Mouse (Mus musculus) CH12.LX (cell line): ENCODE measurements around the gene Pom121l2. TPM values are rescaled to one million over a fixed set of nuclear protein-coding genes. Genes with fewer than 3 reads are reported as not detected.

ENCODE experiments used
- DNase-seq: peaks from one replicate; pipeline ENCODE4 v3.0.0-alpha.2; 2013; ENCODE audit errors: extremely low read depth
- H3K27ac ChIP-seq: 2 replicates; pipeline ENCODE4 v1.5.1; 2012; ENCODE audit warnings: low read depth, mild to moderate bottlenecking, control low read depth, moderate library complexity; ENCODE audit not compliant: insufficient read depth
- H3K27me3 ChIP-seq: replicated peaks from 2 replicates; pipeline ENCODE3; 2012; ENCODE audit warnings: inconsistent platforms
- H3K36me3 ChIP-seq, 2 experiments: replicated peaks in 1 of 2; 2 replicates each; pipeline versions ENCODE3 to v1.6.1; 2012; ENCODE audit warnings: inconsistent platforms in 1 of 2, low read length in 1 of 2, mild to moderate bottlenecking in 1 of 2, mixed read lengths in 1 of 2, moderate library complexity in 1 of 2; ENCODE audit not compliant: control insufficient read depth in 1 of 2, insufficient read depth in 1 of 2
- H3K4me1 ChIP-seq, 2 experiments: 2 replicates each; pipeline ENCODE4 v1.6.1; 2012; ENCODE audit warnings: inconsistent platforms in 1 of 2, moderate library complexity in 1 of 2; ENCODE audit not compliant: insufficient read depth in 2 of 2, control insufficient read depth in 1 of 2
- H3K4me2 ChIP-seq: 2 replicates; pipeline ENCODE4 v1.6.1; 2012; ENCODE audit warnings: low read depth, mild to moderate bottlenecking, control low read depth; ENCODE audit not compliant: poor library complexity, insufficient read depth, severe bottlenecking
- H3K4me3 ChIP-seq, 3 experiments: fragments of 150-350 bp in 1 of 3; sonication (generic) in 1 of 3; replicated peaks in 1 of 3; 2 replicates each; pipeline versions ENCODE3 to v1.5.1; 2011 to 2012; ENCODE audit warnings: low read depth in 2 of 3, low read length in 2 of 3, mild to moderate bottlenecking in 2 of 3, moderate library complexity in 2 of 3, control low read depth in 1 of 3, improper control_type of control experiment in 1 of 3, inconsistent platforms in 1 of 3, mixed read lengths in 1 of 3; ENCODE audit not compliant: poor library complexity in 1 of 3
- H3K79me2 ChIP-seq: replicated peaks from 2 replicates; pipeline ENCODE4 v1.6.1; 2012; ENCODE audit warnings: mild to moderate bottlenecking, moderate library complexity; ENCODE audit not compliant: control insufficient read depth, poor library complexity, insufficient read depth, severe bottlenecking; ENCODE audit errors: extremely low read depth
- H3K9ac ChIP-seq: 2 replicates; pipeline ENCODE4 v1.6.1; 2012; ENCODE audit warnings: low read depth, mild to moderate bottlenecking, control low read depth, moderate library complexity; ENCODE audit not compliant: insufficient read depth
- H3K9me3 ChIP-seq: replicated peaks from 2 replicates; pipeline ENCODE3; 2012; ENCODE audit warnings: low read length, inconsistent platforms, mixed read lengths
- CHD1 ChIP-seq: IDR thresholded peaks from 2 replicates; pipeline ENCODE4 v1.6.1; 2012; ENCODE audit warnings: low read depth, low read length, improper control_type of control experiment, inconsistent platforms
- CTCF ChIP-seq, 2 experiments: IDR thresholded peaks in 1 of 2; conservative IDR thresholded peaks in 1 of 2; 2 replicates each; pipeline ENCODE4 v1.5.1; 2011 to 2012; ENCODE audit warnings: low read depth in 2 of 2, low read length in 2 of 2, improper control_type of control experiment in 1 of 2, inconsistent platforms in 1 of 2, mild to moderate bottlenecking in 1 of 2, moderate library complexity in 1 of 2
- E2F4 ChIP-seq: IDR thresholded peaks from 2 replicates; pipeline ENCODE4 v1.6.1; 2011; ENCODE audit warnings: low read depth, low read length, improper control_type of control experiment; ENCODE audit not compliant: insufficient replicate concordance
- ELF1 ChIP-seq: IDR thresholded peaks from 2 replicates; pipeline ENCODE4 v1.6.1; 2014; ENCODE audit warnings: low read depth, mild to moderate bottlenecking, inconsistent platforms, low read length, improper control_type of control experiment
- EP300 ChIP-seq: IDR thresholded peaks from 2 replicates; pipeline ENCODE4 v1.6.1; 2011; ENCODE audit warnings: low read length, improper control_type of control experiment
- GABPA ChIP-seq: IDR thresholded peaks from 2 replicates; pipeline ENCODE4 v1.6.1; 2012; ENCODE audit warnings: low read depth, low read length, improper control_type of control experiment, inconsistent platforms; ENCODE audit not compliant: insufficient replicate concordance
- HCFC1 ChIP-seq: IDR thresholded peaks from 2 replicates; pipeline ENCODE4 v1.6.1; 2012; ENCODE audit warnings: low read depth, mild to moderate bottlenecking, inconsistent platforms, low read length, improper control_type of control experiment
- JUN ChIP-seq: IDR thresholded peaks from 2 replicates; pipeline ENCODE4 v1.6.1; 2011; ENCODE audit warnings: low read depth, mild to moderate bottlenecking, low read length, improper control_type of control experiment, moderate library complexity; ENCODE audit not compliant: insufficient read depth
- JUND ChIP-seq: conservative IDR thresholded peaks from 2 replicates; pipeline ENCODE4 v1.6.1; 2011; ENCODE audit warnings: low read depth, low read length, improper control_type of control experiment
- KAT2A ChIP-seq: IDR thresholded peaks from 2 replicates; pipeline ENCODE4 v1.6.1; 2012; ENCODE audit warnings: low read length, improper control_type of control experiment, inconsistent platforms; ENCODE audit not compliant: insufficient replicate concordance
- MAZ ChIP-seq: IDR thresholded peaks from 2 replicates; pipeline ENCODE4 v1.6.1; 2012; ENCODE audit warnings: low read depth, mild to moderate bottlenecking, inconsistent platforms, low read length, improper control_type of control experiment, moderate library complexity
- MEF2A ChIP-seq: IDR thresholded peaks from 2 replicates; pipeline ENCODE4 v1.6.1; 2014; ENCODE audit warnings: low read depth, mild to moderate bottlenecking, inconsistent platforms, low read length, improper control_type of control experiment, borderline replicate concordance
- MYC ChIP-seq: IDR thresholded peaks from 2 replicates; pipeline ENCODE4 v1.6.1; 2011; ENCODE audit warnings: low read depth, mild to moderate bottlenecking, improper control_type of control experiment, low read length
- NRF1 ChIP-seq: IDR thresholded peaks from 2 replicates; pipeline ENCODE4 v1.6.1; 2014; ENCODE audit warnings: low read depth, mild to moderate bottlenecking, inconsistent platforms, low read length, improper control_type of control experiment, moderate library complexity
- PAX5 ChIP-seq: IDR thresholded peaks from 2 replicates; pipeline ENCODE4 v1.6.1; 2012; ENCODE audit warnings: low read length, inconsistent platforms, mixed read lengths
- POLR2A ChIP-seq: IDR thresholded peaks from 2 replicates; pipeline ENCODE4 v1.6.1; 2011; ENCODE audit warnings: low read depth, mild to moderate bottlenecking, improper control_type of control experiment, low read length
- RAD21 ChIP-seq: IDR thresholded peaks from 2 replicates; pipeline ENCODE4 v1.6.1; 2011; ENCODE audit warnings: low read depth, mild to moderate bottlenecking, low read length, improper control_type of control experiment, moderate library complexity
- SIN3A ChIP-seq: IDR thresholded peaks from 2 replicates; pipeline ENCODE4 v1.6.1; 2012; ENCODE audit warnings: low read length, improper control_type of control experiment, inconsistent platforms
- SMC3 ChIP-seq: IDR thresholded peaks from 2 replicates; pipeline ENCODE4 v1.6.1; 2011; ENCODE audit warnings: low read depth, low read length, improper control_type of control experiment
- TBP ChIP-seq: conservative IDR thresholded peaks from 2 replicates; pipeline ENCODE4 v1.6.1; 2011; ENCODE audit warnings: low read depth, low read length, improper control_type of control experiment
- TCF12 ChIP-seq: IDR thresholded peaks from 2 replicates; pipeline ENCODE4 v1.6.1; 2014; ENCODE audit warnings: low read depth, mild to moderate bottlenecking, inconsistent platforms, low read length, improper control_type of control experiment
- UBTF ChIP-seq: IDR thresholded peaks from 2 replicates; pipeline ENCODE4 v1.6.1; 2012; ENCODE audit warnings: low read depth, mild to moderate bottlenecking, inconsistent platforms, low read length, improper control_type of control experiment, moderate library complexity
- USF1 ChIP-seq: IDR thresholded peaks from 2 replicates; pipeline ENCODE4 v1.6.1; 2014; ENCODE audit warnings: low read depth, mild to moderate bottlenecking, inconsistent platforms, low read length, improper control_type of control experiment
- USF2 ChIP-seq: conservative IDR thresholded peaks from 2 replicates; pipeline ENCODE4 v1.6.1; 2011; ENCODE audit warnings: low read depth, low read length, improper control_type of control experiment
- ZC3H11A ChIP-seq: IDR thresholded peaks from 2 replicates; pipeline ENCODE4 v1.6.1; 2012; ENCODE audit warnings: low read depth, mild to moderate bottlenecking, inconsistent platforms, low read length, improper control_type of control experiment
- ZKSCAN1 ChIP-seq: IDR thresholded peaks from 2 replicates; pipeline ENCODE4 v1.6.1; 2012; ENCODE audit warnings: low read depth, inconsistent platforms, low read length, improper control_type of control experiment, borderline replicate concordance
- ZMIZ1 ChIP-seq: IDR thresholded peaks from 2 replicates; pipeline ENCODE4 v1.6.1; 2012; ENCODE audit warnings: low read depth, mild to moderate bottlenecking, inconsistent platforms, low read length, improper control_type of control experiment
- ZNF384 ChIP-seq: IDR thresholded peaks from 2 replicates; pipeline ENCODE4 v1.6.1; 2012; ENCODE audit warnings: low read depth, low read length, improper control_type of control experiment, inconsistent platforms
- dilution Hi-C: fragments of 300-500 bp; cut with MboI; formaldehyde crosslinking; loops from 2 replicates; pipeline ENCODE4 v1.14.3; 2020; ENCODE audit warnings: low sequenced_read_pairs; ENCODE audit not compliant: extremely low pct_unique_long_range_greater_than_20kb, extremely low pct_ligation_motif_present
- in situ Hi-C: fragments of 300-500 bp; cut with MboI; formaldehyde crosslinking; loops from 3 replicates; pipeline ENCODE4 v1.14.3; 2019; ENCODE audit warnings: low sequenced_read_pairs, low pct_ligation_motif_present, low pct_unique_long_range_greater_than_20kb, mixed read lengths
- polyA plus RNA-seq: library from polyadenylated mRNA; unstranded; fragments of >175 nt; gene quantifications from 2 replicates; pipeline ENCODE4 v1.2.1, GENCODE M21; 2012; ENCODE audit warnings: low read depth; ENCODE audit not compliant: insufficient read length
- total RNA-seq, 2 experiments: library from RNA; depleted of rRNA; stranded (reverse); fragments of 300-350 nt in 1 of 2; fragments of >200 nt in 1 of 2; gene quantifications; 2 replicates each; pipeline ENCODE4 v1.2.3; 2012 to 2014

The Pom121l2 gene
- total and polyA plus RNA-seq, 3 experiments, result not detected

- TF ChIP-seq TCF12, result peak; percentile 36; the same call in 1 of the 2 replicates
- TF ChIP-seq CTCF (conservative IDR thresholded peaks at IDR 0.05 in 1 of 2, IDR thresholded peaks at IDR 0.05 in 1 of 2; ENCODE audit: low read depth in 2 of 2, low read length in 2 of 2), result no peak
- no peak for TF ChIP-seq ZNF384
- TF ChIP-seq ELF1, result peak; percentile 85
- TF ChIP-seq EP300, result no peak
- peak; percentile 63; the same call in 1 of the 2 replicates for TF ChIP-seq POLR2A
- TF ChIP-seq E2F4, result no peak
- TF ChIP-seq USF2, result no peak
- TF ChIP-seq RAD21, result no peak
- no peak for TF ChIP-seq USF1
- no peak; the same call in 1 of the 2 replicates for TF ChIP-seq GABPA
- peak; percentile 91 for TF ChIP-seq HCFC1
- no peak for TF ChIP-seq ZKSCAN1
- no peak for TF ChIP-seq SMC3
- no peak for TF ChIP-seq JUND
- peak; percentile 84 for TF ChIP-seq SIN3A
- TF ChIP-seq KAT2A, result peak; percentile 67; the same call in 1 of the 2 replicates
- TF ChIP-seq NRF1, result peak; percentile 69
- TF ChIP-seq TBP, result no peak; the same call in 1 of the 2 replicates
- TF ChIP-seq ZMIZ1, result no peak
- TF ChIP-seq PAX5, result no peak
- no peak for TF ChIP-seq CHD1
- TF ChIP-seq ZC3H11A, result no peak
- TF ChIP-seq MYC, result peak; percentile 56
These were observed 35.9 kb upstream of the Pom121l2 start, which contains the start of gene Zfp184 (continued) for GRCm38 (mm10) chr13:21944926-21945740.

GRCm38 (mm10) chr13:21969269-21969668, 11.7 kb upstream of the Pom121l2 start:
- dilution Hi-C loops, result no loop called here

More at GRCm38 (mm10) chr13:21969269-21969668, 11.7 kb upstream of the Pom121l2 start:
- peaks cover 2% of the 10 kb centered on the region for H3K27me3 ChIP-seq
- H3K4me2 ChIP-seq, result no peak overlapping the region
- H3K4me1 ChIP-seq, result peaks cover 0 to 5% of the 10 kb centered on the region in 2 experiments; a peak in 2 of 4 replicates
- no peak overlapping the region for H3K27ac ChIP-seq
- no peak for TF ChIP-seq CHD1
- TF ChIP-seq JUN, result no peak
- no peak for TF ChIP-seq MAZ
- no peak for TF ChIP-seq UBTF
- no peak for TF ChIP-seq SIN3A
- TF ChIP-seq POLR2A, result no peak
- TF ChIP-seq CTCF (conservative IDR thresholded peaks at IDR 0.05 in 1 of 2, IDR thresholded peaks at IDR 0.05 in 1 of 2; ENCODE audit: low read depth in 2 of 2, low read length in 2 of 2), result no peak
- TF ChIP-seq MEF2A, result no peak
- TF ChIP-seq, all 38 proteins: peak for 0
- H3K79me2 ChIP-seq, result no peaks in the 10 kb centered on the region
- DNase-seq, result no peak
- in situ Hi-C loops, result no loop called here
- H3K4me3 ChIP-seq, result no peak overlapping the region
- H3K9ac ChIP-seq, result no peak overlapping the region
- H3K36me3 ChIP-seq, result no peaks in the 10 kb centered on the region
- H3K9me3 ChIP-seq, result no peaks in the 10 kb centered on the region
